Mouse (Mus musculus): Measurements from ENCODE around the gene Ccdc146. TPM values are rescaled to one million over a fixed set of nuclear protein-coding genes. Genes with fewer than 3 reads are reported as not detected.
A peak's percentile ranks its signal among the peaks of the same experiment; 100 is the strongest.

Ccdc146 gene
- polyA plus RNA-seq, 1 experiment from 2014 or later: 0.12 TPM

- Histone ChIP-seq H3K4me1 (ENCODE audit: control insufficient read depth, insufficient read depth, low read length) (peaks cover 3% of the 10 kb centered on the region; the same call in 1 of the 2 replicates), H3K27ac (ENCODE audit: low read length) (no peak overlapping the region), H3K27me3 (ENCODE audit: control insufficient read depth, insufficient read depth, low read length) (no peaks in the 10 kb centered on the region), H3K4me3 (ENCODE audit: low read depth, low read length) (no peak overlapping the region), H3K4me2 (replicated peaks; ENCODE audit: low read depth, low read length) (no peak overlapping the region), H3K9ac (replicated peaks; ENCODE audit: low read depth, low read length) (no peak overlapping the region), H3K9me3 (ENCODE audit: control insufficient read depth, low read depth, low read length) (no peaks in the 10 kb centered on the region), H3K36me3 (ENCODE audit: control insufficient read depth, insufficient read depth, low read length) (no peaks in the 10 kb centered on the region)
- 33% methylated on average over 7 of the region's 7 CpGs for WGBS
- ATAC-seq (ENCODE audit: insufficient number of reproducible peaks, insufficient read depth, low FRiP score, low read depth): no peak
Measured at GRCm38 (mm10) chr5:21395205-21395840, 29.2 kb downstream of the Ccdc146 start.

GRCm38 (mm10) chr5:21394562-21394961 is 29.9 kb downstream of the Ccdc146 start:
- Histone ChIP-seq H3K27me3 (ENCODE audit: control insufficient read depth, insufficient read depth, low read length) (no peaks in the 10 kb centered on the region), H3K4me1 (ENCODE audit: control insufficient read depth, insufficient read depth, low read length) (peaks cover 3% of the 10 kb centered on the region; the same call in 1 of the 2 replicates), H3K4me3 (ENCODE audit: low read depth, low read length) (no peak overlapping the region), H3K9me3 (ENCODE audit: control insufficient read depth, low read depth, low read length) (no peaks in the 10 kb centered on the region), H3K9ac (replicated peaks; ENCODE audit: low read depth, low read length) (no peak overlapping the region), H3K4me2 (replicated peaks; ENCODE audit: low read depth, low read length) (no peak overlapping the region), H3K27ac (ENCODE audit: low read length) (no peak overlapping the region), H3K36me3 (ENCODE audit: control insufficient read depth, insufficient read depth, low read length) (no peaks in the 10 kb centered on the region)
- 86% methylated on average over 2 of the region's 2 CpGs for WGBS
- ATAC-seq (ENCODE audit: insufficient number of reproducible peaks, insufficient read depth, low FRiP score, low read depth): no peak

- Histone ChIP-seq H3K4me3 (ENCODE audit: low read depth, low read length) (no peak overlapping the region), H3K9ac (replicated peaks; ENCODE audit: low read depth, low read length) (no peak overlapping the region), H3K4me2 (replicated peaks; ENCODE audit: low read depth, low read length) (no peak overlapping the region), H3K9me3 (ENCODE audit: control insufficient read depth, low read depth, low read length) (no peaks in the 10 kb centered on the region), H3K27me3 (ENCODE audit: control insufficient read depth, insufficient read depth, low read length) (no peaks in the 10 kb centered on the region), H3K4me1 (ENCODE audit: control insufficient read depth, insufficient read depth, low read length) (peaks cover 3% of the 10 kb centered on the region; the same call in 1 of the 2 replicates), H3K36me3 (ENCODE audit: control insufficient read depth, insufficient read depth, low read length) (no peaks in the 10 kb centered on the region), H3K27ac (ENCODE audit: low read length) (no peak overlapping the region)
- ATAC-seq (ENCODE audit: insufficient number of reproducible peaks, insufficient read depth, low FRiP score, low read depth): 0 out of 2 replicates have a peak, but pooled peaks have one; percentile 42
- WGBS: 15% methylated on average over 13 of the region's 13 CpGs
Measured at GRCm38 (mm10) chr5:21391616-21392384, 32.7 kb downstream of the Ccdc146 start.

DNA sequence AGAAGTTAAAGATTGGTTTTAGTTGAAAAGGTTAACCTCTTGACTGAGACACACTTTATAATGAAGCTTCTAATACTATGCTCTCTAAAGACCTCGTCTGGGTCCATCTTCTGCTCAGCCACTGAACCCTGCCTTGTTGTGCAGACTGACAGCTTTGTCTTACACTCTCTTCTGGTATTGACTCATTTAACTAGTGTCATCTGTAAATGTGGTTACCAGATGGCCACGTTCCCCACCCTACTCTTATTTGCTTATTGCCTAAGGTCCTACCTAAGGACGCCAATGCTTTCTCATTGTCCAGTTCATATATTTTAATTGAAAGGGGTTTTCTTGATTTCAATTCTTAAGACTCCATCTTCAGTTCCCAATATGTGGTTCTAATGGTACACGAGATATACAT is 35.6 kb downstream of the Ccdc146 start:
- Histone ChIP-seq H3K9me3 (ENCODE audit: control insufficient read depth, low read depth, low read length) (no peaks in the 10 kb centered on the region), H3K4me2 (replicated peaks; ENCODE audit: low read depth, low read length) (no peak overlapping the region), H3K27ac (ENCODE audit: low read length) (no peak overlapping the region), H3K36me3 (ENCODE audit: control insufficient read depth, insufficient read depth, low read length) (no peaks in the 10 kb centered on the region), H3K9ac (replicated peaks; ENCODE audit: low read depth, low read length) (no peak overlapping the region), H3K4me1 (ENCODE audit: control insufficient read depth, insufficient read depth, low read length) (peaks cover 3% of the 10 kb centered on the region; the same call in 1 of the 2 replicates), H3K27me3 (ENCODE audit: control insufficient read depth, insufficient read depth, low read length) (no peaks in the 10 kb centered on the region), H3K4me3 (ENCODE audit: low read depth, low read length) (no peak overlapping the region)
- ATAC-seq (ENCODE audit: insufficient number of reproducible peaks, insufficient read depth, low FRiP score, low read depth): no peak
- WGBS: 79% methylated on average over 4 of the region's 4 CpGs

GRCm38 (mm10) chr5:21387340-21387739 is 37.1 kb downstream of the Ccdc146 start:
- Histone ChIP-seq H3K9me3 (ENCODE audit: control insufficient read depth, low read depth, low read length) (no peaks in the 10 kb centered on the region), H3K4me2 (replicated peaks; ENCODE audit: low read depth, low read length) (no peak overlapping the region), H3K9ac (replicated peaks; ENCODE audit: low read depth, low read length) (no peak overlapping the region), H3K27ac (ENCODE audit: low read length) (no peak overlapping the region), H3K4me1 (ENCODE audit: control insufficient read depth, insufficient read depth, low read length) (peaks cover 14% of the 10 kb centered on the region; the same call in 1 of the 2 replicates), H3K27me3 (ENCODE audit: control insufficient read depth, insufficient read depth, low read length) (no peaks in the 10 kb centered on the region), H3K36me3 (ENCODE audit: control insufficient read depth, insufficient read depth, low read length) (no peaks in the 10 kb centered on the region), H3K4me3 (ENCODE audit: low read depth, low read length) (no peak overlapping the region)
- ATAC-seq (ENCODE audit: insufficient number of reproducible peaks, insufficient read depth, low FRiP score, low read depth): no peak

DNA sequence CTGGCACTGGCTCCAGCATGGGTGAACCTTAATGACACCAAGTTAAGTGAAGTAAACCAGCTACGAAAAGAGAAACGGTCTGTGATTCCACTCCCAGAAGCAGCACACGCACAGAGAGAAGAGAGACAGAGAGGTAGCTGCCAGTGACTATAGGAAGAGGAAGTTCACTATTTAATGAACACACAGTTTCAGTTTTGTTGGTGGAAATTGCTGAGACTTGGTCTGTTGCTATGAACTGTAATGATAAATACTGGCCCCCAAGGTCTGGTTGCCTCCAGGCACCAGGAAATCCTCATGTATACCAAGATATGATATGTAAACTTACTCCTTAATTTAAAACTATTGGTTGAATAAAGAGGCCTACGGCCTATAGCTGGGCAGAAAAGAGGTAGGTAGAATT is 38.0 kb downstream of the Ccdc146 start:
- no peak overlapping the region for H3K9ac ChIP-seq (replicated peaks; ENCODE audit: low read depth, low read length)
- 66% methylated on average over 4 of the region's 4 CpGs for WGBS
- H3K4me2 ChIP-seq (replicated peaks; ENCODE audit: low read depth, low read length): no peak overlapping the region

GRCm38 (mm10) chr5:21384976-21385375 is 39.5 kb downstream of the Ccdc146 start:
- ATAC-seq (ENCODE audit: insufficient number of reproducible peaks, insufficient read depth, low FRiP score, low read depth): no peak
- 92% methylated on average over 9 of the region's 9 CpGs for WGBS
- Histone ChIP-seq H3K27me3 (ENCODE audit: control insufficient read depth, insufficient read depth, low read length) (no peaks in the 10 kb centered on the region), H3K9ac (replicated peaks; ENCODE audit: low read depth, low read length) (no peak overlapping the region), H3K4me2 (replicated peaks; ENCODE audit: low read depth, low read length) (no peak overlapping the region), H3K4me1 (ENCODE audit: control insufficient read depth, insufficient read depth, low read length) (peaks cover 11% of the 10 kb centered on the region; the same call in 1 of the 2 replicates), H3K4me3 (ENCODE audit: low read depth, low read length) (no peak overlapping the region), H3K27ac (ENCODE audit: low read length) (no peak overlapping the region), H3K9me3 (ENCODE audit: control insufficient read depth, low read depth, low read length) (no peaks in the 10 kb centered on the region), H3K36me3 (ENCODE audit: control insufficient read depth, insufficient read depth, low read length) (no peaks in the 10 kb centered on the region)

More for the DNA sequence above, 38.0 kb downstream of the Ccdc146 start:
- H3K4me3 ChIP-seq (ENCODE audit: low read depth, low read length): no peak overlapping the region
- no peak overlapping the region for H3K27ac ChIP-seq (ENCODE audit: low read length)
- H3K4me1 ChIP-seq (ENCODE audit: control insufficient read depth, insufficient read depth, low read length): peaks cover 11% of the 10 kb centered on the region; the same call in 1 of the 2 replicates
- H3K27me3 ChIP-seq (ENCODE audit: control insufficient read depth, insufficient read depth, low read length): no peaks in the 10 kb centered on the region
- no peak for ATAC-seq (ENCODE audit: insufficient number of reproducible peaks, insufficient read depth, low FRiP score, low read depth)
- H3K9me3 ChIP-seq (ENCODE audit: control insufficient read depth, low read depth, low read length): no peaks in the 10 kb centered on the region
- no peaks in the 10 kb centered on the region for H3K36me3 ChIP-seq (ENCODE audit: control insufficient read depth, insufficient read depth, low read length)

- Histone ChIP-seq H3K4me2 (replicated peaks; ENCODE audit: low read depth, low read length) (no peak overlapping the region), H3K4me1 (ENCODE audit: control insufficient read depth, insufficient read depth, low read length) (peaks cover 11% of the 10 kb centered on the region; the same call in 1 of the 2 replicates), H3K36me3 (ENCODE audit: control insufficient read depth, insufficient read depth, low read length) (no peaks in the 10 kb centered on the region), H3K9me3 (ENCODE audit: control insufficient read depth, low read depth, low read length) (no peaks in the 10 kb centered on the region), H3K9ac (replicated peaks; ENCODE audit: low read depth, low read length) (no peak overlapping the region), H3K4me3 (ENCODE audit: low read depth, low read length) (no peak overlapping the region), H3K27ac (ENCODE audit: low read length) (no peak overlapping the region), H3K27me3 (ENCODE audit: control insufficient read depth, insufficient read depth, low read length) (no peaks in the 10 kb centered on the region)
- ATAC-seq (ENCODE audit: insufficient number of reproducible peaks, insufficient read depth, low FRiP score, low read depth): no peak
- WGBS: 70% methylated on average over 13 of the region's 13 CpGs
Measured at GRCm38 (mm10) chr5:21384252-21384960, 40.1 kb downstream of the Ccdc146 start.

All from stomach, embryonic 14.5 days (tissue).